Mouse (Mus musculus): ENCODE measurements around the gene Ccn1. TPM values are rescaled to one million over a fixed set of nuclear protein-coding genes. Genes with fewer than 3 reads are reported as not detected.

The Ccn1 gene
- polyA plus RNA-seq, 1 experiment from 2014 or later = 16.4 TPM

- peaks cover 57% of the 10 kb centered on the region for H3K27me3 ChIP-seq (replicated peaks; ENCODE audit: control insufficient read depth, insufficient read depth, low read length)
- no peak overlapping the region for H3K27ac ChIP-seq (ENCODE audit: low read depth, low read length)
- peaks cover 2% of the 10 kb centered on the region; the same call in 1 of the 2 replicates for H3K36me3 ChIP-seq (ENCODE audit: control insufficient read depth, insufficient read depth, low read length)
- 33% methylated on average over 26 of the region's 26 CpGs for WGBS
- peak overlapping the region; percentile 59; the same call in 1 of the 2 replicates for H3K9ac ChIP-seq (ENCODE audit: low read depth, low read length)
- H3K4me3 ChIP-seq (ENCODE audit: low read depth, low read length) = peak overlapping the region; percentile 57
- peaks cover 14% of the 10 kb centered on the region for H3K4me1 ChIP-seq (replicated peaks; ENCODE audit: control insufficient read depth, insufficient read depth, low read length)
- H3K9me3 ChIP-seq (ENCODE audit: control insufficient read depth, low read length) = no peaks in the 10 kb centered on the region
- peak overlapping the region; percentile 82 for H3K4me2 ChIP-seq
- no peak for DNase-seq (ENCODE audit: low spot score)
- no peak for ATAC-seq (replicated peaks; ENCODE audit: low FRiP score)
Measured at GRCm38 (mm10) chr3:145648097-145648931, 1.5 kb downstream of the Ccn1 start.

GRCm38 (mm10) chr3:145647416-145647815 is 2.4 kb downstream of the Ccn1 start:
- no peak overlapping the region for H3K27ac ChIP-seq (ENCODE audit: low read depth, low read length)
- ATAC-seq (replicated peaks; ENCODE audit: low FRiP score) (no peak), DNase-seq (ENCODE audit: low spot score) (no peak)
- no peak overlapping the region for H3K4me3 ChIP-seq (ENCODE audit: low read depth, low read length)
- H3K4me1 ChIP-seq (replicated peaks; ENCODE audit: control insufficient read depth, insufficient read depth, low read length) = peaks cover 14% of the 10 kb centered on the region
- H3K36me3 ChIP-seq (ENCODE audit: control insufficient read depth, insufficient read depth, low read length) = peaks cover 2% of the 10 kb centered on the region; the same call in 1 of the 2 replicates
- H3K9ac ChIP-seq (ENCODE audit: low read depth, low read length) = no peak overlapping the region
- no peak overlapping the region for H3K4me2 ChIP-seq
- H3K27me3 ChIP-seq (replicated peaks; ENCODE audit: control insufficient read depth, insufficient read depth, low read length) = peaks cover 48% of the 10 kb centered on the region
- 90% methylated on average over 18 of the region's 18 CpGs for WGBS
- H3K9me3 ChIP-seq (ENCODE audit: control insufficient read depth, low read length) = no peaks in the 10 kb centered on the region

- H3K27ac ChIP-seq (ENCODE audit: low read depth, low read length) = no peak overlapping the region
- H3K36me3 ChIP-seq (ENCODE audit: control insufficient read depth, insufficient read depth, low read length) = peaks cover 2% of the 10 kb centered on the region; the same call in 1 of the 2 replicates
- H3K4me3 ChIP-seq (ENCODE audit: low read depth, low read length) = no peak overlapping the region
- H3K4me1 ChIP-seq (replicated peaks; ENCODE audit: control insufficient read depth, insufficient read depth, low read length) = peaks cover 8% of the 10 kb centered on the region; the same call in 1 of the 2 replicates
- H3K9me3 ChIP-seq (ENCODE audit: control insufficient read depth, low read length) = no peaks in the 10 kb centered on the region
- no peak for DNase-seq (ENCODE audit: low spot score)
- peaks cover 40% of the 10 kb centered on the region for H3K27me3 ChIP-seq (replicated peaks; ENCODE audit: control insufficient read depth, insufficient read depth, low read length)
- no peak overlapping the region for H3K9ac ChIP-seq (ENCODE audit: low read depth, low read length)
- H3K4me2 ChIP-seq = no peak overlapping the region
- no peak for ATAC-seq (replicated peaks; ENCODE audit: low FRiP score)
- 76% methylated on average over 2 of the region's 2 CpGs for WGBS
Measured at GRCm38 (mm10) chr3:145646666-145647065, 3.1 kb downstream of the Ccn1 start.

GRCm38 (mm10) chr3:145646009-145646408 is 3.8 kb downstream of the Ccn1 start:
- no peak overlapping the region for H3K27ac ChIP-seq (ENCODE audit: low read depth, low read length)
- H3K36me3 ChIP-seq (ENCODE audit: control insufficient read depth, insufficient read depth, low read length) = peaks cover 2% of the 10 kb centered on the region; the same call in 1 of the 2 replicates
- ATAC-seq (replicated peaks; ENCODE audit: low FRiP score) (no peak), DNase-seq (ENCODE audit: low spot score) (no peak)
- H3K4me3 ChIP-seq (ENCODE audit: low read depth, low read length) = no peak overlapping the region
- H3K4me1 ChIP-seq (replicated peaks; ENCODE audit: control insufficient read depth, insufficient read depth, low read length) = peaks cover 8% of the 10 kb centered on the region; the same call in 1 of the 2 replicates
- no peaks in the 10 kb centered on the region for H3K9me3 ChIP-seq (ENCODE audit: control insufficient read depth, low read length)
- peaks cover 34% of the 10 kb centered on the region for H3K27me3 ChIP-seq (replicated peaks; ENCODE audit: control insufficient read depth, insufficient read depth, low read length)
- 75% methylated on average over 3 of the region's 3 CpGs for WGBS
- H3K4me2 ChIP-seq = no peak overlapping the region
- no peak overlapping the region for H3K9ac ChIP-seq (ENCODE audit: low read depth, low read length)

- no peak overlapping the region for H3K9ac ChIP-seq (ENCODE audit: low read depth, low read length)
- H3K4me2 ChIP-seq = no peak overlapping the region
- peaks cover 2% of the 10 kb centered on the region; the same call in 1 of the 2 replicates for H3K36me3 ChIP-seq (ENCODE audit: control insufficient read depth, insufficient read depth, low read length)
- H3K27me3 ChIP-seq (replicated peaks; ENCODE audit: control insufficient read depth, insufficient read depth, low read length) = peaks cover 29% of the 10 kb centered on the region
- no peak overlapping the region for H3K27ac ChIP-seq (ENCODE audit: low read depth, low read length)
- no peaks in the 10 kb centered on the region for H3K9me3 ChIP-seq (ENCODE audit: control insufficient read depth, low read length)
- H3K4me1 ChIP-seq (replicated peaks; ENCODE audit: control insufficient read depth, insufficient read depth, low read length) = peaks cover 6% of the 10 kb centered on the region; the same call in 1 of the 2 replicates
- ATAC-seq (replicated peaks; ENCODE audit: low FRiP score) = no peak
- no peak overlapping the region for H3K4me3 ChIP-seq (ENCODE audit: low read depth, low read length)
- no peak for DNase-seq (ENCODE audit: low spot score)
- WGBS = 76% methylated on average over 6 of the region's 6 CpGs
Measured at GRCm38 (mm10) chr3:145645463-145645862, 4.3 kb downstream of the Ccn1 start.

- H3K4me1 ChIP-seq (replicated peaks; ENCODE audit: control insufficient read depth, insufficient read depth, low read length) = no peaks in the 10 kb centered on the region
- H3K9ac ChIP-seq (ENCODE audit: low read depth, low read length) = no peak overlapping the region
- ATAC-seq (replicated peaks; ENCODE audit: low FRiP score) (no peak), DNase-seq (ENCODE audit: low spot score) (no peak)
- H3K36me3 ChIP-seq (ENCODE audit: control insufficient read depth, insufficient read depth, low read length) = peaks cover 2% of the 10 kb centered on the region; the same call in 1 of the 2 replicates
- no peak overlapping the region for H3K4me2 ChIP-seq
- no peaks in the 10 kb centered on the region for H3K9me3 ChIP-seq (ENCODE audit: control insufficient read depth, low read length)
- peaks cover 4% of the 10 kb centered on the region for H3K27me3 ChIP-seq (replicated peaks; ENCODE audit: control insufficient read depth, insufficient read depth, low read length)
- no peak overlapping the region for H3K4me3 ChIP-seq (ENCODE audit: low read depth, low read length)
- no peak overlapping the region for H3K27ac ChIP-seq (ENCODE audit: low read depth, low read length)
- WGBS = 67% methylated on average over 11 of the region's 11 CpGs
Measured at GRCm38 (mm10) chr3:145642861-145643260, 6.9 kb downstream of the Ccn1 start.

GRCm38 (mm10) chr3:145641878-145642277 is 7.9 kb downstream of the Ccn1 start:
- ATAC-seq (replicated peaks; ENCODE audit: low FRiP score) (no peak), DNase-seq (ENCODE audit: low spot score) (no peak)
- Histone ChIP-seq H3K4me1 (replicated peaks; ENCODE audit: control insufficient read depth, insufficient read depth, low read length) (no peaks in the 10 kb centered on the region), H3K36me3 (ENCODE audit: control insufficient read depth, insufficient read depth, low read length) (no peaks in the 10 kb centered on the region), H3K9me3 (ENCODE audit: control insufficient read depth, low read length) (no peaks in the 10 kb centered on the region), H3K27me3 (replicated peaks; ENCODE audit: control insufficient read depth, insufficient read depth, low read length) (no peaks in the 10 kb centered on the region), H3K4me3 (ENCODE audit: low read depth, low read length) (no peak overlapping the region), H3K9ac (ENCODE audit: low read depth, low read length) (no peak overlapping the region), H3K27ac (ENCODE audit: low read depth, low read length) (no peak overlapping the region), H3K4me2 (no peak overlapping the region)
- WGBS = 78% methylated on average over 3 of the region's 3 CpGs

- ATAC-seq (replicated peaks; ENCODE audit: low FRiP score) (no peak), DNase-seq (ENCODE audit: low spot score) (no peak)
- Histone ChIP-seq H3K27ac (ENCODE audit: low read depth, low read length) (no peak overlapping the region), H3K9ac (ENCODE audit: low read depth, low read length) (no peak overlapping the region), H3K4me1 (replicated peaks; ENCODE audit: control insufficient read depth, insufficient read depth, low read length) (no peaks in the 10 kb centered on the region), H3K4me2 (no peak overlapping the region), H3K36me3 (ENCODE audit: control insufficient read depth, insufficient read depth, low read length) (no peaks in the 10 kb centered on the region), H3K9me3 (ENCODE audit: control insufficient read depth, low read length) (no peaks in the 10 kb centered on the region), H3K27me3 (replicated peaks; ENCODE audit: control insufficient read depth, insufficient read depth, low read length) (no peaks in the 10 kb centered on the region), H3K4me3 (ENCODE audit: low read depth, low read length) (no peak overlapping the region)
- WGBS = 58% methylated on average over 5 of the region's 5 CpGs
Measured at GRCm38 (mm10) chr3:145641036-145641685, 8.6 kb downstream of the Ccn1 start.
